Mouse (Mus musculus) ES-Bruce4 (cell line): ENCODE measurements around the gene Crat. TPM values are rescaled to one million over a fixed set of nuclear protein-coding genes. Genes with fewer than 3 reads are reported as not detected.

Experiments used
- H3K27ac ChIP-seq: 2 replicates; pipeline ENCODE4 v1.5.1; 2012; ENCODE audit warnings: low read length, inconsistent platforms; ENCODE audit not compliant: insufficient read depth
- H3K27me3 ChIP-seq: 2 replicates; pipeline ENCODE4 v1.6.1; 2012; ENCODE audit warnings: mild to moderate bottlenecking, low read length, inconsistent platforms; ENCODE audit not compliant: control insufficient read depth, poor library complexity, insufficient read depth, severe bottlenecking
- H3K36me3 ChIP-seq: 2 replicates; pipeline ENCODE4 v1.6.1; 2012; ENCODE audit warnings: inconsistent platforms, mild to moderate bottlenecking, low read length, moderate library complexity; ENCODE audit not compliant: control insufficient read depth, poor library complexity, insufficient read depth, severe bottlenecking
- H3K4me1 ChIP-seq: one replicate; pipeline ENCODE4 v1.8.1; 2011; ENCODE audit warnings: low read length; ENCODE audit not compliant: control insufficient read depth, insufficient read depth
- H3K4me3 ChIP-seq: 2 replicates; pipeline ENCODE4 v1.5.1; 2011; ENCODE audit warnings: low read depth, mild to moderate bottlenecking, low read length
- H3K9ac ChIP-seq: 2 replicates; pipeline ENCODE4 v1.6.1; 2012; ENCODE audit warnings: low read depth, mild to moderate bottlenecking, inconsistent platforms; ENCODE audit not compliant: poor library complexity, severe bottlenecking
- H3K9me3 ChIP-seq: replicated peaks from 2 replicates; pipeline ENCODE4 v1.6.1; 2012; ENCODE audit warnings: mild to moderate bottlenecking, low read length, inconsistent platforms; ENCODE audit not compliant: control insufficient read depth, poor library complexity, insufficient read depth, severe bottlenecking
- CTCF ChIP-seq: IDR thresholded peaks from one replicate; pipeline ENCODE4 v1.8.1; 2011; ENCODE audit warnings: low read depth, low read length
- EP300 ChIP-seq: IDR thresholded peaks from 2 replicates; pipeline ENCODE4 v1.6.1; 2011; ENCODE audit warnings: low read depth, low read length; ENCODE audit not compliant: insufficient read depth
- POLR2A ChIP-seq: IDR thresholded peaks from one replicate; pipeline ENCODE4 v1.8.1; 2011; ENCODE audit warnings: low read length; ENCODE audit not compliant: insufficient read depth
- polyA plus RNA-seq: library from polyadenylated mRNA; stranded (reverse); fragments of >200 nt; gene quantifications from 2 replicates; pipeline ENCODE4 v1.2.4, GENCODE M21; 2011; ENCODE audit warnings: low read depth; ENCODE audit not compliant: missing spikeins, insufficient read depth, insufficient read length

The Crat gene
- polyA plus RNA-seq, 1 experiment = 8.9 TPM

DNA sequence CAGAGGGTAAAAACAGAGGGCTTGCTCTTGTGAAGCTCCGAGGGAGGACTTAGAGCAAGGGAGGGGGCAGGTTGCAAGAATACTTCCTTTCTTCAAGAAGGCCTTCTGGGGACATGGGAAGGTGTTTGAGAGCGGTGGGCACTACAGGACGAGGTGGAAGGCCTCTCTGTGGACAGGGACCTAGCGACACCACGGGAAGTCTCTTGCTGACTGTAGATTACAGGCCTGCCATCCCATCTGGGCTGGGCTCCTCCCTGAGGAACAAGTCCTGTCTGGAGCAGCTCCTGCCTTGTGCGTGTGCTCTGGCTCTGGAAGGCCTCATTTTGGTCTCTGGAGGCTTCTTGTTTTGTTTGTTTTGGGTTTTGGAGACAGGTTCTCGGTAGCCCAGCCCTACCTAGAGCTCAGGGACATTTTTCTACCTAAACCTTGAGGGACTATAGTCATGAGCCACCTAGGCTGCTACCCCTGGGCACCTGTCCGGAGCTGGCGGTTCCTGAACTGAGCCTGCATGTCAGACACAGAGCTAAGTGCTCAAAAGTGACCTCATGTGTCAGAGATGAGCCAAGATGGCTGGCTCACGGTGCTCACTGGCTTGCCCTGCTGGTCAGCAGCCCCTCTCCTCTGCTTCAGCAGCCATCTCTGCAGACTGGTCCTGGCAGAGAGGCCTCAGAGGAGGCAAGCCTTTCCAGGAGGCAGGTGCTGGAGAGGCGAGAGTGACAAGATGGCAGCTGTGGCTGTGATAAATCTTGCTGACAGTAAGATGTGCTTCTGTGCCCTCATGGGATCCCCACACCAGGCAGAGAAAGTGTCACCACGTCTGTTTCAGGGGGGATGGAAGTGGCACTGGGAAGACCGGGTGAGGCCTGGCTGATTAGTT, 40.7 kb upstream of the Crat start:
- Histone ChIP-seq H3K36me3 (no peaks in the 10 kb centered on the region), H3K4me1 (peaks cover 2% of the 10 kb centered on the region), H3K27me3 (no peaks in the 10 kb centered on the region), H3K4me3 (no peak overlapping the region), H3K27ac (no peak overlapping the region), H3K9ac (no peak overlapping the region), H3K9me3 (no peaks in the 10 kb centered on the region)
- no peak for TF ChIP-seq CTCF
- TF ChIP-seq EP300 = no peak
- no peak for TF ChIP-seq POLR2A

DNA sequence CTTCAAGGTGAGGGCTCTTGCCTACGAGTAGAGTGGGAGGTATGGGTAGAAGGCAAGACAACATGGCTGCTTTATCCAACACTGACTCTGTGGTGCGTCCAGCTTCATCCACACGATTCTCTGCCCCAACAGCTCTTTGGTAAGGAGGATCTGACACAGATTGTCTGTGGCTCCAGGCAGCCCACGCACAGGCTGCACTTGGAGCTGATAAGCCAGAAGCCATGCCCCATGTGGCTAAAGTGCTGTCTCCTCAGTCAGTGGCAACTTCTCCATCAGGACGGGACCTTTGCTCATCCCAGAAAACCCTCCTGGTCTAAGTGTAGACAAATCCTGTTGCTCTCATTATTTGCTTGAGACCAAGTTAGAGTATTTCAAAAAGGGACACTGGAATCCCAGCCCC, 39.0 kb upstream of the Crat start:
- Histone ChIP-seq H3K9me3 (no peaks in the 10 kb centered on the region), H3K27ac (no peak overlapping the region), H3K9ac (no peak overlapping the region), H3K36me3 (no peaks in the 10 kb centered on the region), H3K4me3 (no peak overlapping the region), H3K27me3 (no peaks in the 10 kb centered on the region), H3K4me1 (peaks cover 2% of the 10 kb centered on the region)
- TF ChIP-seq CTCF (no peak), POLR2A (no peak), EP300 (no peak)

DNA sequence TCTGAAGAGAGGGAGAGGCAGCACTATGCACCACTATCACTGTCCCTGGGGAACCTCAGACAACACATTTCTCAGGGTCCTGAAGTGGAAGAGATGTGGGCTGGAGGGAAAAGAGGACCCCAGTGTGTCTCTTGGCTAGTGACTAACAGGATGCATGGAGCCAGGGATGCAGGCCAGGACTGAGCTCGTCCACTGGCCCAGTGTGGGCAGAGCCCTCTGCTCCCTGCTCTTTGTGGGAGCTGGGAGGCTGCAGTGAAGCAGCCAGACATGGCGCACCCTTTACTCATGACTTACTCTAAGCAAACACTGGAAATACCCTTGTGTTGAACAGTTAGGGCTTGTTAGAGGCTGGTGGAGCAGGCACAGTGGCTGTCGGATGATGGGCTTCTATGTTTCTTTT, 38.0 kb upstream of the Crat start:
- Histone ChIP-seq H3K36me3 (no peaks in the 10 kb centered on the region), H3K27ac (no peak overlapping the region), H3K4me1 (peaks cover 2% of the 10 kb centered on the region), H3K9me3 (no peaks in the 10 kb centered on the region), H3K9ac (no peak overlapping the region), H3K4me3 (no peak overlapping the region), H3K27me3 (no peaks in the 10 kb centered on the region)
- TF ChIP-seq POLR2A (no peak), CTCF (no peak), EP300 (no peak)

DNA sequence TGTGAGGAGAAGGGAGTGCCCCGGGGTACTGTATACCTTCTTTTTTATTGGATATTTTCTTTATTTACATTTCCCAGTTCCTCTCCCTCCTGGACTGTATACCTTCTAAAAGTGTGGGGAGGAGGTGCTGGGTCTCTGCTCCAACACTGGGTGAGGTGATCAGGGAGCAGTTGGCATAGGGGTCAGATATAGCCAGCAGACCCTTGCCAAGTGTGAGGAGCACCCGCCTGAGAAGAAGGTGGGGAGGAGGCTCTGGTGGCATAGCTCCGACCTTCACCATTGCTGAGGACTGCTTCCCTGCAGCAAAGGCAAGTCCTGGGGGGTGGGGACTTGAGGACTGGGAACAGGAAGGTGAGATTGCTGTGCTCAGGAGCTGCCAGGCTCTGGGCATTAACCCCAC, 35.9 kb upstream of the Crat start:
- Histone ChIP-seq H3K4me3 (no peak overlapping the region), H3K27me3 (no peaks in the 10 kb centered on the region), H3K9me3 (no peaks in the 10 kb centered on the region), H3K4me1 (peaks cover 8% of the 10 kb centered on the region), H3K9ac (no peak overlapping the region), H3K27ac (no peak overlapping the region), H3K36me3 (no peaks in the 10 kb centered on the region)
- TF ChIP-seq POLR2A = no peak
- no peak for TF ChIP-seq EP300
- TF ChIP-seq CTCF = no peak

DNA sequence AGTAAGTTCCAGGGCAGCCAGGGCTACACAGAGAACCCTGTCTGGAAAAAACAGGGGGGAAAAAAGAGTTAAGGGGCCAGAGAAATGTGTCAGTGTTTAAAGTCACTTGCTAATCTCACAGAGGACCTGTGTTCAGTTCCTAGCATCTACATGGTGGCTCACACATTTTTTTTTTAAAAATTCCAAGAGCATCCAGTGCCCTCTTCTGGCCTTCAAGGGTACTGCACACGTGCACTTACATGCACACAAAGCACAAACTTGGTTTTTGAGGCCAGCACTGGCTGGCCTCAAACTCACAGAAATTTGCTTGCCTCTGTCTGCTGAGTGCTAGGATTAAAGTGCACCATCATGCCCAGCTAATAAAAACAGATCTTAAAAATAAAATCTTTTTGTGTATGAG, 34.9 kb upstream of the Crat start:
- H3K27me3 ChIP-seq = no peaks in the 10 kb centered on the region
- no peak overlapping the region for H3K27ac ChIP-seq
- no peak overlapping the region for H3K9ac ChIP-seq
- no peak overlapping the region for H3K4me3 ChIP-seq
- H3K9me3 ChIP-seq = no peaks in the 10 kb centered on the region
- H3K4me1 ChIP-seq = peaks cover 18% of the 10 kb centered on the region
- TF ChIP-seq EP300 (no peak), CTCF (peak; percentile 4)
- no peaks in the 10 kb centered on the region for H3K36me3 ChIP-seq

DNA sequence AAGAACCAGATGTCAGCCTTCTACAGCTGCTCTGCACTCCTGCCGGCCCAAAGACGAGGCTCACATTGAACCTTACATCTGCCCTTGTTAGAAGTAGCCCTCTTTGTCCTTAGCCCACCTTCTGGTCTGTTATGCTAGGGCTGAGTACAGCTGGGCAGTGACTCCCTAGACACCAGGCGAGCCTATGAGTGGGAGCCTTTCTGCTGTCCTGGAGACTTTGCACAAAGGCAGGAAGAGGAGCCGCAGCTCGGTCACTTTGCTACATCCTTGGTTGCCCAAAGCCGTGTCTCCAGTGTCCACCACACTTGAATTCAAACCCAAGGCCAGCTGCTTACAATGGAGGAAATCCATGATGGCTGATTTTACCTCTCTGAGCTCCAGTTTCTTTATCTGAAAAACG, 32.8 kb upstream of the Crat start:
- peaks cover 10% of the 10 kb centered on the region for H3K36me3 ChIP-seq
- no peak overlapping the region for H3K9ac ChIP-seq
- no peaks in the 10 kb centered on the region for H3K9me3 ChIP-seq
- H3K4me3 ChIP-seq = no peak overlapping the region
- no peak overlapping the region for H3K27ac ChIP-seq
- H3K4me1 ChIP-seq = peaks cover 20% of the 10 kb centered on the region
- H3K27me3 ChIP-seq = no peaks in the 10 kb centered on the region
- TF ChIP-seq EP300 = no peak
